Mouse (Mus musculus) brain, embryonic 14.5 days (tissue): ENCODE measurements at regions not wholly inside any gene's neighbourhood (a gene's known extent, or its start where the extent isn't known, plus 50 kb on each side); places are given as distances from the start of the nearest gene placed in this dataset.

ENCODE experiments used
- CTCF ChIP-seq: fragments of 200-500 bp; IDR thresholded peaks from 2 replicates; pipeline ENCODE4 v1.5.1; 2012; ENCODE audit warnings: inconsistent platforms, mild to moderate bottlenecking, moderate library complexity, borderline replicate concordance; ENCODE audit not compliant: insufficient read depth, insufficient read length; ENCODE audit errors: extremely low read depth
- POLR2A ChIP-seq: fragments of 200-500 bp; IDR thresholded peaks from 2 replicates; pipeline ENCODE4 v1.6.1; 2012; ENCODE audit warnings: mild to moderate bottlenecking, inconsistent platforms, borderline replicate concordance; ENCODE audit not compliant: poor library complexity, insufficient read depth, insufficient read length, severe bottlenecking; ENCODE audit errors: extremely low read depth

DNA sequence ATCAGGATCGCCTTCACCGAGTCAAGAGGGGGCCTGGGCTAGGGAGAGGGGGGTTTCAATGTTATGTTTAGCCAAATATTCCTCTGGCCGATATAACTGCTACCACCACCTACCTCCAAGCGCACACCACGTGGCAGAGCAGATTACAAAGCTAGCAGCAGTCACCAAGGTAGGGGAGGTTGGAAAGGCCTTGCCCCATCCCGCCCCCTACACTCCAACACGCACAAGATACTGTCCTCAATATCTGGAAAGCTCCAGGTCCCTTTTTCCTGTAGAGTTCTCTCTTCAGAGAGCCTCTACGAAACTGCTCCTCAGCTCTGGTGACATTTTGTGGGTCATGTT is 140.2 kb upstream of the Tbl1xr1 start:
- TF ChIP-seq CTCF (peak; percentile 9; the same call in 1 of the 2 replicates), POLR2A (no peak)
